Mouse (Mus musculus): ENCODE measurements at regions not wholly inside any gene's neighbourhood (a gene's known extent, or its start where the extent isn't known, plus 50 kb on each side); places are given as distances from the start of the nearest gene placed in this dataset.

DNA sequence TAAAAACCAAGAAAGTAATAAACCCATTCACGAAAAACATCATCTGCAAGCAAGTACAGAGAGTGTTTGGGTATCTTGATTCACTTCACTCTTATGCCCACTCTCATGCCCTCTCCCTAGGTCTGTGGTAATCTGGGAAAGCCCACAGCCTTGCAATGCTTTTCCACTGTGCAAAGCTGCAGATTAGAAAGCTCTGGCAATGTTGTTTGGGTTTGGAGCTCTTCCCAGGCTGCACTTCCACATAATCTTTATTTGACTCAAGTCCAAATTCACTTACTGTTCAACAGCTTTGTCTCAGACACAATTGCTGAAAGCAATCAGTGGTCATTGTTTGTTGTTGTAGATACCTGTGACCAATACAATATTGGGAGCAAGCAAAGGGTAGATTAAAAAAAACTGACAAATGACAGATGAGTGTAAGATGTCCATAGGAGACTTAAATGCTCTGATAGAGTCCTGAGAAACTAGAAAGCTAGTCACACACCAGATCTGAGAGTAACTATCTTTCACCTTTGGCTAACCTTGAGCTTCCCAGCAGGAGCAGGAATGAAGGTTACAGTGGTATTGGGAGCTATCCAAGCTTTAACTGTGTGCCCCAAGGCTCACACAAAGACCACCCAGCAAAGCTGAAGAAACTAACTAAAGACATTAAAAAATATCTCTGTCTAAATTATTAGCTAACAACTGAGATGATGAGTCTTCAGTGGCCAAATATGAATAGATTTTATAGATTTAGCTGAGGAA is 325.7 kb upstream of the Klf12 start:
- DNase-seq (ENCODE audit: low spot score in 2 of 2), result peak; percentile 10 to 60

DNA sequence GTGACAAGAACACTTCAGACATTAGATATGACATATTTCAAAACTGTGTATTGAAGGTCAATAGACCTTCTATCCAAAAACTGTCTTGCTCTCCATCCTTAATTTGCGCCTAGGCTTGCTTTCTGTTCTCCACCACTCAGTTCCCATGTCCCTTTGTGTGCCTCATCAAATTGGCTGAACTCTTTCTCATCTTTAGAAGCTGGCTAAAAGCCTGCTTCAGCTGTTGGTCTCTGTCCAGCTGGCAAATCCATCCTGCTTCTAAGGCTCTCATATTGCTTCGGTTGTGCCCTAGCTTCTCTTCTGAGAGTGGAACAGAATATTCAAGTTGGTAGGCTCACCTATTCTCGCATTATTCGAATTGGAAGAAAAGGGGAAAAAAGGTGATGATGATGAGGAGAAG is 322.6 kb upstream of the Klf12 start:
- peak; percentile 30 to 68 for DNase-seq (ENCODE audit: low spot score in 2 of 2)

DNA sequence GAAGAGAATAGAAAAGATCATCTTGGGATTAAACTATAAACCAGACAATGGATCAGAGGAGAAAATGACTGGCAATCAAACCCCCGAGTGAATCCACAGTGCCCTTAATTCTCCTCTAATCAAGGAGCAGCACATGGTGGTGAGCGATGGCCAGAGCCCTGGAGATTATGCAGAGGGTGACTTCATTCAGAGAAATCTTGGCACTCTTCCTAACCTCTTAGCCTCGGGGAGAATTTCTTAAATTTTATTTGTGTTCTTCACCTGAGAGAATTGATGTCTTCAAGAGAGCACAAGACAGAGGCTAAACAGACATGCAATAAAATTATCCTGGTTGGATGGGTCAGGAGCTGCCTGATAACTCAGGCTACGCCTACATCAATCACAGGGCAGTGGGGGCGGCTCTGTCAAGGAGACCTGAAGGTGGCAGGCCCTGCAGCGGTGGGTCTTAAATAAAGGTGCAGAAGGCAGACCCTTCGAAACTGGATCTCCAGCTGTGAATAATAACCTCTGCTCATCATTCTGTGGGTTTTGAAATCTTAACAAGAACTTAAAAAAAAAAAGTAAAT is 316.5 kb upstream of the Klf12 start:
- DNase-seq (ENCODE audit: low spot score in 2 of 2), result peak in 1 of 2 experiments; percentile 6

DNA sequence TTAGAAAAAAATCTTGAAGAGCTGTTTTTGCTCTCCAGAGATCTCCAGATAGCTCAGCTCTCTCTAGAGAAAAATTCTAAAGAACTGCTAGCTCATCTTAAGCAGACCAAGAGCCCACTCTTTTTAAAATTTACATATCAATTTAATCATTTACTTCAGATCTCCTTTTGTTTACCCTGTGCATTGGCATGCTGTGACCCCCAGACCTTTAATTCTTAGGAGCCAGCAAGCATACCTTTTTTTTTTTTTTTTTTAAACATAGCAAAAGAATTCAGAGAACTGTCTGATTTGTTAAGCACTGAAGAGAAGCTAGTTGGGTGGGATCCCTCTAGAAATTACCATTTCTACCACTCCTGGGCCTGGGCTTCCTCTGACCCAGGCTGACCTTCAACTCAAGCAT is 285.5 kb upstream of the Klf12 start:
- DNase-seq (ENCODE audit: low spot score in 2 of 2), result no peak

DNA sequence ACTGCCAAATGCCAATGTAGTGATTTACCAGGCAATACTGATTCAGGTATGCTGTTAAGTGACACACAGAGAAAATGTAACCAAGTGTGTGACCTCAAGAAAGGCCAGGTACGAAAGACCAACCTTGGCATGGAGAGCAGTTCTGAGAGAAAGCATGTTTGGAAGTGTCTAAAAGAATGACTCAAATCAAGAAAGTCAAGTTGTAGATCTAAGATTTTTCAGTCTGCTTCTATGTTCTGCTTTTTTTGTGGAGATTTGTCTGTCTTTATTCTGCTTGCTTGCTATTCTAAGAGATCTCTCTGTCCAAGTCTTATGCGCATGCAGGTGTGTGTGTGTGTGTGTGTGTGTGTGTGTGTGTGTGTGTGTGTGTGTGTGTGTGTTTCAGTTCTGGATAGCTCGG is 277.4 kb upstream of the Klf12 start:
- no peak for DNase-seq (ENCODE audit: low spot score in 2 of 2)

DNA sequence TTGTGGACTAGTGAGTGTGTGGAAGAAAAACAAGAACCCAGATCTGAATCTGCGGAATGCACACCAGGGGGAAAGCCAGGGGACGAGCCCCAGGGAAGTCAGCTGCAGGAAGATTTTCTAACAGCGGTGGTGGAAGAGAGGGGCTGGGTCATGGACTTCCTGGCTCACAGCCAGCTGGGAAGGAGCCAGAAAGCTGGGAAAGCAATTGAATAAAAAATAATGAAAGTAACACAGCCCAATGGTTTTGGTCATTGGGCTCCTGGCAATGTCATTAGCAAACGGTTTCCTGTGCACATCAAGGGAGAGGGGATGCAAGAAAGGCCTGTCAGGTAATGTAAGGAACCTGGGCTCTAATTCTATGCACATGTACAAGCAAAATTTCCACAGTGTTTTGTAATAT is 273.9 kb upstream of the Klf12 start:
- DNase-seq (ENCODE audit: low spot score in 2 of 2), result peak; percentile 61 to 79

DNA sequence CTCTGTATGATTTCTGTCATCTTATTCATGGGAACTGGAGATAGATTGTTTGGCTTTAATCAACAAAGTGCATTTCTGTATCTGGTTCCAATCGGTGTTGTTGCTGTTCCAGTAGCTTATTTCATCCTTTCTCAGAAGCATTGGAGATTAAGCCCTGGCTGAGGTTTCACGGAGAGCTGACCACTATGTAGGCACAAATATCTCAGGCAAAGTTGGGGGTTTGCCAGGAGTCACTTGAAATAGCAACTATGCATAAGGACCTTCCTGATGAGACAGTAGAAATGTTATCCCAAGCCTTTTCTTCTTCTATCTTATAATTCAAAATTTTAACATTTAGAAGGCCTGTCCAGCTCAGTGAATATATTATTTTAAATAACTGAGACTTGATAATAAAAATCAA is 268.0 kb upstream of the Klf12 start:
- DNase-seq (ENCODE audit: low spot score in 2 of 2), result peak in 1 of 2 experiments; percentile 4

DNA sequence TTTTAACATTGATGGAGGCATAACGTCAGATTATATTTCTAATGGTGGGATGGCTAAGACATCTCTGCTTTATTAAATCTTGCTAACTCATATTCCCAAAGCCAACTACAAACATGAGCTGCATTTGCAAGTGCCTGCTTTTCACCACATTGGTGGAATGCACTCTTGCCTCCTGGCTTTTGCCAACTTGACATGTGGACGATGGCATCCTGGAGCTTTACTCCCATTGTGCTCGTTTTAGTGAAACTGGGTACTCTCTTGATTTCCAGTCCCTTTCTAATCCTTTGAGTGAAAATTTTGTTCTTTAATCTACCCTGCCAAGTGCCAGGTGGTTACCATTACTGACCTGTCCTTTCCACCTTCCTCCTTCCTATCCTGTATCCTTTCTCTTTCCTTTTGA is 265.8 kb upstream of the Klf12 start:
- no peak for DNase-seq (ENCODE audit: low spot score in 2 of 2)

DNA sequence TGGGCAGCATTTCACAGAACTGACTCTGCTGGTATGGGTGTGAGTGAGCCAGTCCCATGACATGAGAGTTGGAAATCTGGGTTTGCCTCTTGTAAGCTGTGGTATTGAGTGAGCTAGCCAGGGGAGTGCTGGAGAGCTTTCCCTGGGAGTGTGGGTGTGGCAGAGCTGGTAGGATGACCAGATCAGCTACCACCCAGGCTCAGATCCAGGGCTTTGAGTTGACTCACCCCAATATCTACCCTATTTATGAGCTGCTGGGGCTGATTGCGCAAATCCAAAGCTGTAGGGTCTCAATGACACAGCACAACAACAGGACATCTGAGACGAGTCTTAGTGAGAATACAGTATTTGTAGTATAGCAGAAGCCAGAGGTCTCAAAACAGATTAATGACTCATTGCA is 245.7 kb upstream of the Klf12 start:
- no peak for DNase-seq (ENCODE audit: low spot score in 2 of 2)

DNA sequence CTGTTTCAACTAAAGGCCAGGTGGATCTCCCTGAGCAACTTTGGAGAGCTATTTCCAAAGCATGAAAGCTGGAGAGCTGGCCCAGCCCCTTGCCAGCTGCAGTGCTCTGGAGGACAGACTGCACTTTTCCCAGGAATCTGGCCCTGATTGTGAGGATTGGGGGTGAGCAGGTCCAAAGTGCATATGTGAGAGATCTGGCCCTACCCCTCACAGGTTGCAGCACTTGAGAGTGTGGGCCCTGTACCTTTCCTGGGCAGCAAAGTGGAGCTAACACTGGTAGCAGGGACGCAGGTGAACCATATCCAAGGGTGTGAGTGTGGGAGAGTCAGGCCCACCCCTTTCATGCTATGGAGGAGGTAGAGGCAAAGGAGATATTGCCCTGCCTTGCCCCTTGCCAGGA is 245.3 kb upstream of the Klf12 start:
- no peak for DNase-seq (ENCODE audit: low spot score in 2 of 2)

DNA sequence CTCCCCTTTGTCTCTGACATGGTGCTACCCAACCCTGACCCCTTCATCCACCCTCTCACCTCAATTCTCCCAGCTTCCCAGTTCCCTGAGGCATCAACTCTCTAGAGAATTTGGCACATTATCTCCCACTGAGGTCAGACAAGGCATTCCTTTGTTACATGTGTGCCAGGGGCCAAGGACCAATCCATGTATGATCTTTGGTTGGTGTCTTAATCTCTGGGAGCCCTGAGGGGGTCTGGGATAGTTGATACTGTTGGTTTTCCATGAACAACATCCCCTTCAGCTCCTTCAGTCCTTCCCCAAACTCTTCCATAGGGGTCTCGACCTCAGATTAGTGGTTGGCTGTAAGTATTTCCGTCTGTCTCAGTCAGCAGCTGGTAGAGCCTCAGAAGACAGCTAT is 224.9 kb upstream of the Klf12 start:
- no peak for DNase-seq (ENCODE audit: low spot score in 2 of 2)

DNA sequence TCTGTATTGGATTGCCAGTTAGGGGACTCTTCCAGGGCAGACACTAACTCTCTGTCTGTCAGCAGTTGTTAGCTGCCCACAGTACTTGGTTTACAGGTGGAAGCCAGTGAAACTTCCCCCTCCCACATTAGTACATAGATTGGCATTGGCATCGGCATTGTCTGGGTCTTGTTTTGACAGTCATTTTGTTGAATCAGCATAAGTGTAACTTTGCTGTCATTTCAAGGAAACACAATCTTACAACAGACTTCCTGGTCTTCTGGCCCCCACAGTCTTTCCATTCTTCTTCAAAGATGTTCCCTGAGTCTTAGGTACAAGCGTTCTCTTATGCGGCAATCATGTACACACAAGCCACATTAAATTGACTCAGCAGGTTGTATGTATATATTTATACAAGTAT is 223.6 kb upstream of the Klf12 start:
- no peak for DNase-seq (ENCODE audit: low spot score in 2 of 2)

DNA sequence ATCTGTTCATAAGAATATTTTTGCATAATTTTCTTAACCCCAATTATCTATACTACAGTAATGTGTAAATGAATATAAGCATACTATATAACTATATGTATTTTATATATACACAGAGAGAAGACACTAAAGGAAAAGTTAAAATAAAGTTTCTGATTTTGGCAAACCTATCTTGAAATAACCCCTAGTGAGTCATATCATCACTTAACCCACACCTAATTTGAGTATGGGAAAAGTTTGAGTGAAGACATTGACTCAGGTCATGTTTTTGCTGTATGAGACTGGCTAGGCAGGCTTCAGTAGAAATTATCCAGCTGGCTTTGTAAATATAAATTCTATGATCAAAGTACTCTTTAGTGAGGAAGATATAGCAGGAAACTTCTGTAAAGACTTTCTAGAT is 223.1 kb upstream of the Klf12 start:
- DNase-seq (ENCODE audit: low spot score in 2 of 2), result no peak

DNA sequence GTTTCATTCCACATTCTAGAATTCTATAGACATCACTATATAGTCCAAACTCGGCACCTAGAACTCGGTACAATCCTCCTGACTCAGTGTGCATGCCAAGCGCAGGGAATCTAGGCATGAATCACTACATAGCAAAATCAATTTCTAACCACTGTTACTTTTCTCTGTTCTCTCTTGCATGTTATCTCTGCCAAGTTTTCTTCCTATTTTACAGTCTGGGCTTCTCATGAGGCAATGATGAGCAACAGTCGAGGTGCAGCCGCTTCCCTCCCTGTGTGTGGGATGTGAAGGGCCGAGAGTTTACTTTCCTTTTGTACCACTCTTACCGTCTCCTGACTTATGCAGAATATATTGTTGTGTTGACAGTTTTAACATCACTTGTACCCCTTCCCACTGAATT is 204.4 kb upstream of the Klf12 start:
- no peak for DNase-seq (ENCODE audit: low spot score in 2 of 2)

DNA sequence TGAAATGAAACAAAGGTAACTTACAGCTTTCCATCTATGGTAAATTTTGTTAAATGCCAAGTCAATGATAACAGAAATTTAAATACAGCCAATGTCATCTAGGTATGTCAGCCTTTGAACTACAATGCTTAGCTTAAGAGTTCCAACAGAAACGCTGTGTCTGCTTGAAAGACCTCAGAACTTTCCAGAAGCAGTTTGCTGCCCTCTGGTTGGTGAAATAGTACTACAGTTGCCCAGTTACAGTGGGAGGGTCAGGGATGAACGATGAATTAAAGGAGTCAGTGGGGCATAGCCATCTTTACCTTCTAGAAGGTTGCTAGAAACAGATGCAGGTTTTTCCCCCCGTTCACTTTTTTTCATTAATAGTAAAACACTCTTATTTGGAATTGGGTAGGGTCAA is 201.0 kb upstream of the Klf12 start:
- DNase-seq (ENCODE audit: low spot score in 2 of 2), result no peak

DNA sequence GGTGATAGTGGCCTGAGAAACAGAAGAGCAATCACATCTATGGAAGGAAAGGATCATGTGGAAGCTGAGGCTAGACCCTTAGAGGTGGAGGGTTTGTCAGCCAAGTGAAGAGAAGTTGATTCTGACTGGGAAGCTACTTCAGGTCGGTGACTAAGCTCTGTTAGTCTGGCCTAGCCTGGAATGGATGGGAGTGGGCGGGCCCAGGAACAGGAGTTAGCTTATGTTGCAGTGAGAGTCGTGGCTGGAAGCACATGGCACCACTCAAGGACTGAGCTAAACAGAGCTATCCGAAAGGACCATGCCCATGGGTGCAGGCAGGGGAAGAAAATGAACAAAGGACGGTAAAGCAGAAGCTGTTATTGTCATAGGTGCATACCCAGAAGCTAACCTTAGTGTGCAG is 199.6 kb upstream of the Klf12 start:
- no peak for DNase-seq (ENCODE audit: low spot score in 2 of 2)

DNA sequence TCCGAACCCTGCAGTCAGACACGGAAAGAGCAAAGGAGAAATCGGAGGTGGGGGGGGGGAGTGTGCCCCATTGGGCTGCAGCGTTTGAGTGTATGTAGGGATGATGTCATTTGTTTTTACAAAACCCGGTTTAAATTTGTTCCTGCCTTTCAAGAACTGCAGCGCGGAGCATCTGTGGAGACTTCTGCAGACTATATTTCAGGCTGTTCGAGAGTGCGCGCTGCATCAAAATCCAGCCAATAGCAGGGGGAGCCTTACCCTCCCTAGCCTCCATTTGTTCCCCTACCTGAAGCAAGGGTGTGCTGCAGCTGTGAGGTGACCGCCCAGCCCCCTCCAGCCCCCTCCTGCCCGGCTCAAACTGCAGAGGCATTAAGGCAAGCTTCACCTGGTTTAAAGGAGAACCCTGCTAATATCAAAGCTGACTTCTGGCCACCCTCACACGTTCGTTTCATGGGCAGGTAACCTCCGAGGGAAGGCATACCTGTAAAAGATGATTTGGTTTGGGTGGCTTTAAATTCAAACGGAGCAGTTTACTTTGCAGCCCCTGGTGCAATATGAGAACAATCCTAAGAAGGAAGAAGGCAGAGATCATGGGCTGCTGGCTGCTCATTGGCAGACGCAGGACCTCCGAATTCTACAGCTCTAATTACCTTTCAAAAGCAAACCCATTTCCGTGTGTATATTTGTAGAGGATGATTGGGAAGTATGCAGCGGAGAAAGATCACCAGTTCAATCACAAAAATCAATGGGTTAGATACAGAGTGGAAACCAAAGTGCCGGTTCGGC is 193.3 kb upstream of the Klf12 start:
- DNase-seq (ENCODE audit: low spot score in 2 of 2), result no peak

DNA sequence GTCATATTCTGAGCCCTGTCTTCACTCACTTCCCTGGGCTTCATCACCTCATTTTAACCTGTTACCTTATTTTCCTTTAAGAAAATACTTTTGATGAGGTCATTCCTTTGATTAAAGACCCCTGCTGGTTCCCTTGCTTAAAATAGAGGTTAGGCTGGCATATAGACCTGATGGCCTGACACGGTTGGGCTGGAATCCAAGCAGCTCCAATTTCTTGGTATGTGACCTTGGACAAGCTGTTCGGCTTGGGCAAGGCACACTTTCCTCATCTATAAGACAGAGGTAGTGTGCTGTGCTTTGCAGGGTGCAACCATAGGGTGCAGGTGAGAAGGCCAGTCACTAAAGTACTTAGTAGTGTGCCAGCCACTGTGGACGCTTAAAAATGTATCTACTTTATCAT is 183.8 kb upstream of the Klf12 start:
- DNase-seq (ENCODE audit: low spot score in 2 of 2), result no peak

DNA sequence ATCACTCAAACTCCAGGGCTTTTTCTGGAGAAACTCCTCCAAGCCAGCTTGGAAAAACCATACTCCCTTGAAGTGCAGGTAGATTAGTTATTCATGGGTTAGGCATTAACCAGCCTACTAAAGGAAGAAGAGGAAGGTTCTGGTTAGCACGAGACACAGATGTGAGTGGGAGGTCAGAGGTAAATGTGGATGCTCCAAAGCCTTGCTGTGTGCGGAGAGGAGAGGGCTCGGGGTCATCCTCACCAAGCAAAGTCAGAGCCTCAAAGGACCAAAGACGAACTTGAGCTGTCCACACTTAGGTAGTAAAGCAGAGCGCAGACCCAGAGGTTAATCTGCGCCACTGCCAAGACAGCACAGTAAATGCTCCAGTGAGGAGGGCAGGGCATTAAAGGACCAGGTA is 177.8 kb upstream of the Klf12 start:
- DNase-seq (ENCODE audit: low spot score in 2 of 2), result no peak

DNA sequence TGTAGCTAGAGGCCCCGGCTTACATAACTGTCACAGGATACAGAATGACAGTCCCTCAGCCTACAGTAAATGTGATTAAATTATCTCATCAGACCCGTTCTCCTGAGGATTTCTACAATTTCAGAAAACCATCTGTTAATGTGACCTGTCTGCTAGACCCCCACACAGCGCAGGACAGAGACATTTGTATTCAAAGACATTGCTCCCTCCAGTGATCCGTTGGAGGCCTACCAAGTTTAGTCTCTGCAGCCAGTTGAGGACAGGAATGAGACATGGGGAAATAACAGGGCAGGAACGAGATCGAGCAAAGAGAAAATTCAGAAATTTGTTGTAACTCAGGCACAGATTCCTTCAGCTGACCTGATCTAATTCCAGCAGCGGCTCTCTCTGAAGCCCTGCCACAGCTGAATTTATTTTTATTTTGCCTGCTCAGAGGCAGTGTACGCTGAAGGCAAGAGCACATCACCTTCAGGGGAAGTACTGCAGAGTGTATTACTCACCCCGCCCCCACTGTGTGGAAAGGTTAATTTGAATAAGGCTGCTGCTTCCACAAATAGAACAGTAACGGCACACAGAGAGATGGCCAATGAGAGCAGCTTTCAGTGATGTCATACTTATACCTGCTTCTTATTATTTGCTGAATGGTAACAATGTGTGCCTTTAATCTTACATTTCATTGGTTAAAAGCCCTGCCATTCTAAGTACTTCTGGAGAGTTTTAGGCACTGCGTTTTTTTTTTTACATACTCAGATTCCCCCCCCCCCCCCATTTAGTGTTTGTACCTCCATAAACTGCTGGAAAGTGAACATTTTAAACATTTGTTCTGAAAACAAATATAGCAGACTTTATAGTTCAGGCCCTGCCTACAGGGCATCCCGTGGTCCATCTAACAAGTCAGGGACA is 176.9 kb upstream of the Klf12 start:
- peak; percentile 73 to 76 for DNase-seq (ENCODE audit: low spot score in 2 of 2)

DNA sequence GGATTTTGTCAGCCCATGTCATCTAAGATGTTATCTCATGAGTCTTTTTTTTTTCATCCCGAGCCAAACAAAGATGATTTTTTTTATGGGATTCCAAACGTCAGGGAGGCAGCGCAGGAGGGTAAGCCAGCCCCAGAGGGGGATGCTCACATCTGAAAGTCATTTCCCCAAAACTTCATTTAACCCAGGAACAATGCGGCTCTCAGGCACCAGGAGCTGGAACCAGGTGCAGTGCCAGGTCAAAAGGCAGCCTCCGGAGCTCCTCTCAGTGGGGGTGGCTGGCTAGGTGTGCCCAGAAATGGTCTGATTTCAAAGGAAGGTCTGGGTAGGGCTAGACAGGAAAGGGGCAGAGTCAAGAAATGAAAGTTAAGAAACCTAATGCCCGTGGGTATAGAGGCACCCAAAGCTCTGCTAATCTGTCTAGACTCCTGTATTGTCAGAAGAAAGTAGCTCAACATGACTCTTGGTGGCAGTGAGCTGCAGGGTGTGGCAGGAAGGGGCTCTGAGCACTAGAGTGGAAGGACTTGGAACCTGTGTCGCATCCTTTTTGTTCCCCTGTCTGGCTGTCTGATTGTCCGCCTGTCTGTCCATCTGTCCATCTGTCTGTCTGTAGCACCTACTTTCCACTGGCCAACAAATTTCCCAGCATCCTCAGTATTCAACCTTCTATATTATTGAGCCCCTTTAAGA is 175.3 kb upstream of the Klf12 start:
- DNase-seq (ENCODE audit: low spot score in 2 of 2), result no peak
